Mouse (Mus musculus) right cerebral cortex, postnatal 14 days (tissue): ENCODE results near the gene Slc35e2.
A peak's percentile ranks its signal among the peaks of the same experiment; 100 is the strongest.
"Not testable (repeated sequence)": the region's sequence is repeated elsewhere in the genome, so short reads cannot be mapped to it uniquely, and the experiment has no call there.

Experiments
- DNase-seq: peaks from one replicate; pipeline ENCODE4 v3.0.0; 2022

The Slc35e2 gene

DNA sequence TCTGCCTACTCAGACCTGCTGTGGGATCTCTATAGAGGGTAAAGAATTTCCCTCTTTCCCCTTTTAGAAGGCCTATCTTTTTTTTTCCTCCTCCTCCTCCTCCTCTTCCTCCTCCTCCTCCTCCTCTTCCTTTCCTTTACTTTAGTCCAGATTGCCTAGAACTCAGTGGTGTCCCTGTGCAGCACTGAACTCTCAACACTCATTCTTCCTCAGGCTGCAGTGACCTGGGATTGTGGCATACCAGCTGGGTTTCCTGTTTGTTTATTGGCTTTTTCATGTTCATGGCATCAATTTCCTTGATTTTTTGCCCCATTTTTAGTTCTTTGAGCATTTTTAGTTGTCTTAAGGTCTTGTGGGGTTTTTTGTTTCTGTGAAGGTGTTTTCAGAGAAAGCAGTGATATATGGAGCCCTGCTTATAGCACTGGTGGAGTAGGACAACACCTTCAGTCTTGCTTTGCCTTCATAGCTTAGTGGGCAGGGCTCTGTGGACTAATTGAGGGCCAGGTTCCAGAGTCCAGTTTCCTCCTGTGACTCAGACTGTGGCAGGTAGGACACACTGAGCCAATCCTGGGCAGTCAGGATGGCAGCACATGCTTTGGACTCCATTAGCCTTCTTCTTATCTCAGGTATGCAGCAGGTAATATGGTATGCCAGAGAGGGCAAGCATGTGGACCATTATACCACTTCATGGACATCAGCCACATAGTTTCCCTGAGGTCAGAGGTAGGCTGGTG, 34.7 kb downstream of the Slc35e2 start:
- DNase-seq: no peak

- DNase-seq: no peak
These were observed 42.3 kb downstream of the Slc35e2 start for GRCm38 (mm10) chr4:155643531-155643930.

- not testable (repeated sequence) for DNase-seq
These were observed 44.1 kb downstream of the Slc35e2 start, which contains the start of gene Gm10563 for GRCm38 (mm10) chr4:155645308-155645707. TSS of gene Gm10563 (minus strand) at chr4:155645408.

- DNase-seq: no peak
These were observed 44.5 kb downstream of the Slc35e2 start for GRCm38 (mm10) chr4:155645721-155646120.

- DNase-seq: no peak
These were observed 48.1 kb downstream of the Slc35e2 start for GRCm38 (mm10) chr4:155649355-155649754.

GRCm38 (mm10) chr4:155651553-155652269, 50.5 kb downstream of the Slc35e2 start:
- DNase-seq: no peak

- DNase-seq: no peak
These were observed 51.3 kb downstream of the Slc35e2 start for GRCm38 (mm10) chr4:155652283-155653085.

- no peak for DNase-seq
These were observed 51.9 kb downstream of the Slc35e2 start, which contains the start of gene Mmp23 for GRCm38 (mm10) chr4:155653086-155653450. TSS of gene Mmp23 (minus strand) at chr4:155653384.

DNA sequence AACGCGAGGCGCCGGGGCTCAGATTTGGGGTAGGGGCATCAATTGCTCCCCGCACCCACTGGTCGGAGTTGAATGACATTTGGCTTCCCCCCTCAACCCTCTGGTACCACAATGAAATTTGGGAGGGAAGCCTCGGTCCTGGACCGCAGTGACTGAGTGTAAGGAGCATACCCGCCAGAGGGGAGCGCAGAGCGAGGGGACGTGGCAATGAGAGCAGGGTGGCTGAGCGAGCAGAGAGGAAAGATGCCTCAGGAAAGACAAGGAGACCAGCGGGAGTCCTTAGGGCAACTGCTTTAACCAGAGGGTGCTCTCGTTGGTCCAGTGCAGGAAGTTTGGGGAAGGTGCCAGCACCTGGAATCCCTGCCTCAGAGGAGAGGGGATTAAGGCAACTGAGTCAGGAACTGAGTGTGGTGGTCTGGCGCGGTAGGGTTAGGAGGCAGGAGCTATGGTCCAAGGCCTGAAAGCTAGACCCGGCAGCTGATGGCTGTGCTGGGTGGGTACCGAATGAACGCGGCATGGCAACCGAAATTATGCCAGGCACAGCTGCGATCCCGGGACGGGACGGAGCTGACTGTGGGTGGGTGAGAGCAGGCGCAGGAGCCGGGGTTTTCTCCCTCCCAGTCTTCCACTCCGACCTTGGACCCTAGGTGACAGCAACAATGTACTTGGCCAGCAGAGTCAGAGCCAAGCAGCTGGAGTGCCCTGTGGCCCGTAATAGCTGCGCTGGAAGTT, 52.4 kb downstream of the Slc35e2 start:
- DNase-seq: no peak

- no peak for DNase-seq
These were observed 52.9 kb downstream of the Slc35e2 start for GRCm38 (mm10) chr4:155654183-155654455.

DNA sequence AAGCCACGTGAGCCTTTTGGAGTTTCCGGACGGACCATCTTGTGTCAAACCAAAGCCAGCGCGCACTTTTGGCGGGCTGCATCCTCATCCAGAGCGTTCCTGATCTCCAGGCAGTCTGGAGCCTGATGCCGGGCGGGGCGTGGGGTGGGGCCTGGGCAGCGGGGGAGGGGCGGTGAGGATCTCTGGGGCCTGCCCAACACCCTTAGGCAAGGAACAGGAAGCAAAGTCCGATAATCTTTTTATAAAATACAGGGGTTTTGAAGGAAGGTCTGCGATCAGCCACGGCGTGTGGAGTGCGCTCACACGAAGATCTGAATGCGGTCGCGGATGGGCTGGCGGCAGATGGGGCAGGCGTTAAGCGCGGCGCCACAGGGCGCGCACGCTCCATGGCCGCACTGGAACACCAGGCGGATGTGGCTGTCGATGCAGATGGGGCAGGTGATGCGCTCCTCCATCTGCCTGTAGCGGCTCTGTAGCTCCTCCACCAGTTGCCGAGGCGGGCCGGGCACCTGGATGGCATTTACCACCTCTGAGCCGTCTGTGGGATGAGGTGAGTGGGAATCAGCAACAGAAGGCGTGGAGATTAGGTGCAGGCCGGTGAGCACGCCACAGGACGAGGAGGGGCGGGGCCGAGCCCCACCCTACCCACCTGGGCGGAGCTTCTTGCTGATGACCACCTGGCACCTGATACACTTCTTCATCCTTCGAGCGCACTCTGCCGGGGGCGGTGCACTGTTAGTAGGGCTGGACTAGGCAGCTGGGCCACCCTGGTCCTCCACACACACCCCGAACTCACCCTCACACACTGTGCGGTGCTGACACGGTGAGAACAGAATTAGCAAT, 53.5 kb downstream of the Slc35e2 start:
- no peak for DNase-seq

DNA sequence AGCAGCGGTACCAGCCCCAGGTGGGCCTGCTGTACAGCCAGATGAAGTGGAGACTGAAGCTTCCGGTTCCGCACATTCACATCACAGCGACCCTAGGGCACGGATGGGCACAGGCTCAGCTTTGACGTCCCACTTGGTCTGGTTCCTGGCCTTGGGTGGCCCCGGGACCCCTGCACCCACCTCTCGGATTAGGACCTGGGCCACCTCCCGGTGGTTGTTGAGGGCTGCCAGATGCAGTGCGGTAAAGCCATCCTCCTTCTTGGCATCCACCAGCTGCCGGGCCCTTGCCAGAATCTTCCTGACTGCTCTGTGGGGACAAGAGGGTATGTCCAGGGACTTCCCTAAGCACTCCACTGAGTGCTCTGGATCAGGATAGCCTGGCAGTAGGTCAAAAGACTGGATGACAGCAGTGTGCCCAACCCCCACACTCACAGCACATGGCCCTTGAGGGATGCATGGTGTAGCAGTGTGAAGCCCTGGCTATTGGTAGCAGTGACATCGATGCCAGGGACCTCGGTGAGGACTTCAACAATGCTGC, 55.1 kb downstream of the Slc35e2 start:
- no peak for DNase-seq

DNA sequence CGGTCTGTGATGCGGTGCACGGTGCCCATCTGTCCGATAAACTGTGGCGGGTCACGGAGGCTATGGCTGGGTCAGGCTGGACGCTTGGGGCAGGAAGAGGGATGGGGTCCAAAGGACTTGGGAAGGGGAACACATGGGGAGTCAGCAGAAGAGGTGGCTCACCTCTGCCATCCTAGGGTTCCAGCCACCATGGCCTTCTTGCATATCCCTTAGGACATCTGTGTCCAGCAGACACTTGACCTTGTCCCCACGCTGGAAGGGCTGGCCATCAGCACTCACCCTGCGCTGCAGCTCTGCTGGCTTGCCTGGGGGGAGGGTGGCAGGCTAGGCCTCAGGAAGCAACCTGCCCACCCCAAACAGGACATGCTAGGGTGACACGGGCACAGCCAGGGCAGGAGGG, 57.7 kb downstream of the Slc35e2 start:
- DNase-seq: no peak

DNA sequence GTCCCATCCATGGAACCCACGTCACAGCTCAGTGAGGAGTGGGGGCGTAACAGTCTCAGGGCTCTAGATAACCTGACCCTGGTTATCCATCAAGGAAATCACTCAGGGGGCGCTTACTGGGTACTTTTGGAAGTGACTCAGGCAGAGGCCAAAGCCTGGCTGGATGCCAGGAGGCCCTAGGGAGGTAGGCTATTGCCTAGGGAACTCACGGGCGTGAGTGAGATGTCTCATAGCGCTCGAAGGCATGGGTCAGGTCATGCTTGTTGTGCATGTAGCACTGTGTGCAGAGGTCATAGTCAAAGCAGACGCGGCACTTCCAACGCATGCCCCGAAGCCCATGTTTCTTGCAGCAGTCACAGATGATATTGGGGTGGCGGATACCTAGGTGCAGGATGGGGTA, 59.4 kb downstream of the Slc35e2 start:
- no peak for DNase-seq

GRCm38 (mm10) chr4:155666903-155667302, 65.7 kb downstream of the Slc35e2 start:
- DNase-seq: no peak

DNA sequence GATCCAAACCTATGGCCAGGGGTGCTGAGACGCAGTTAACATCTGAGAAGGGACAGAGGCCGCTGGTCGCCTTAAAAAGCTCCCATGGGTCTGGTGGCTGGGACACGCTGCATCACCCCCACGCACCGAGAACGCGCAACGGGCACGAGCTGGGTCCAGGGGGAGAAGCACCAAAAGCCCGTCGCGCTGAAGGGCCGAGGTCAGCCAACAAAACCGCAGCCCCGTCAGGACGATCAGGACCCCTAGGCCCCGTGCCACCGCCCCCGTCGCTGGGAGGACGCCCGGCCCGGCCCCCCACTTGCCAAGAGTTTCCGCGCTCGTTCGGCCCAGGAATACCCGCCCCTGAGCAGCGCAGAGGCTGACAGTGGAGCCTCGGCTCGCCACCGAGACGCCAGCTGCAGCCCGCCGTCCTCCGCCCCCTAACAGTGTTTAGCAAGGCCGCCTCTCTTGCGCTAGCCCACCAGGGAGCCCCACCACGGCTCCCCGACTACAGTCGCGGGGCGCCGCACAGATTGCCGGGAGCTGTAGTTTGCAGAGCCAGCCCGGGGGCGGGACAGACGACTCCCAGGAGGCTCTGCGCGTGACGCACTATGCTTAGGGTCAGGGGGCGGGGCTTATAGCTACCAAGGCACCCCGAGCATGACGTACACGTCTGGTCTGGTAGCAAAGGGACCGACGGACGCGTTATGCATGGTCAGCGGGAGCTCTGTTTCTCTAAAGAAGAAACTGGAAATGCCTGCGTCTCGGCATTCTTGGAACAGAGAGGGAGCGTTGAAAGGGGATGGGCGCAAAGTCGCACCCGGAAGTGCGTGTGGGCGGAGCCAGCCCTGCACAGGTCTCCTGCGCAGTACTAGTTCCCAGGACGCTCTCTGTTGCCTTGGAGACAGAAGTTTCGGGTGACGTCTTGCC, 67.7 kb downstream of the Slc35e2 start, which contains the start of gene Mib2:
TSS of gene Mib2 (minus strand) at position 510 of the 909 bp plus-strand sequence.
- peak; percentile 98 for DNase-seq

GRCm38 (mm10) chr4:155669598-155670075, 68.4 kb downstream of the Slc35e2 start:
- no peak for DNase-seq

DNA sequence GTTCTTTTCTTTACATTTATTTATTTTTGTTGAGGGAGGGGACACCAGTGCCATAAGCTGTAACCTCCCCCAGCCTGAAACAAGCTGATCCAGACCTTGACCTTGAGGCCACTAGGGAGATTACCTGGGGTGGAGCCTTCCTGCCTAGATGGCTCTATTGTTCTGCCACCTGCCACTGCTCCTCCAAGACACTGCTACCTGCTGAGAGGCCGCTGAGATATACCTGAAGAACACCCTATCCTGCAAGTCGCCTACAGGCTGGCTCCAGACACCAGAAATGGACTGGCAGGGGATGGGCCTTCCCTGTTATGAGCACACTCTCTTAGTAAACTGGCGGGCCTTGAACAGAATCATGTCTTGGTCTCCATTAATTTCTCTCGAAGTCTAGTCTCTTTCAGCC, 69.0 kb downstream of the Slc35e2 start:
- not testable (repeated sequence) for DNase-seq

GRCm38 (mm10) chr4:155672082-155672481, 70.9 kb downstream of the Slc35e2 start:
- DNase-seq: no peak
